8 mouse cellular contexts compared by ENCODE assay signal in the genomic region with DNA sequence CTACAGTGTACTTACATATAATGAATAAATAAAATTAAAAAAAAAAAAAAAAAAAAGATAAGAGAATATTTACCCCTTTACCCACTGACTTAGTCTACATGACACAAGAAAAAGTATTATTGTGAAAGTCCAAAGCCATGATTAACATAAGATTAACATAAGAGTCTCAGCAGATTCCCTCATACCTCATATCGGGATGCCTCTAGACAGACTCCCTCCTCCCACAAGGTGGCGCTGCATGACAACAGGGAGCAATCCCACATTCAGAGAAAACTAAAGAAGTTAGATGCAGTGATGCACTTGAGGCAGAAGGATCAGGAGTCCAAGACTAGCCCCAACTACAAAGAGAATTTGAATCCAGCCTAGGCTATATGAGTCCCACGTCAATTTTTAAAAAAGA. TPM values are rescaled to one million over a fixed set of nuclear protein-coding genes. Genes with fewer than 3 reads are reported as not detected.
A peak's percentile ranks its signal among the peaks of the same experiment; 100 is the strongest.
DNase-seq lines count a peak whose midpoint lies in the region; ATAC-seq and TF ChIP-seq lines count a peak whose summit lies in the region.

No protein-coding gene starts in this region.

- H3K9ac ChIP-seq in CH12.LX (ENCODE audit: insufficient read depth, low read depth), result no peak overlapping the region
- no peak overlapping the region for H3K9ac ChIP-seq in heart, embryonic 16.5 days (ENCODE audit: low read length)
- H3K9ac ChIP-seq in liver, postnatal 0 days (replicated peaks), result no peak overlapping the region

- H3K9me3 ChIP-seq in CH12.LX (replicated peaks; ENCODE audit: low read length), result no peaks in the 10 kb centered on the region
- no peaks in the 10 kb centered on the region for H3K9me3 ChIP-seq in heart, embryonic 16.5 days (replicated peaks; ENCODE audit: control insufficient read depth, low read length)
- H3K9me3 ChIP-seq in liver, postnatal 0 days (ENCODE audit: low read length), result no peaks in the 10 kb centered on the region

- no peak overlapping the region for H3K4me3 ChIP-seq in CH12.LX (replicated peaks in 1 of 3; ENCODE audit: low read depth in 2 of 3, low read length in 2 of 3, poor library complexity in 1 of 3)
- H3K4me3 ChIP-seq in heart, embryonic 16.5 days (ENCODE audit: low read length), result no peak overlapping the region
- H3K4me3 ChIP-seq in liver, postnatal 0 days (ENCODE audit: low read depth, low read length), result no peak overlapping the region

- H3K79me2 ChIP-seq in CH12.LX (replicated peaks; ENCODE audit: control insufficient read depth, extremely low read depth, insufficient read depth, poor library complexity, severe bottlenecking), result no peaks in the 10 kb centered on the region

- 18% methylated on average over 3 of the region's 3 CpGs for WGBS in heart, embryonic 16.5 days
- WGBS in liver, postnatal 0 days (ENCODE audit: insufficient replicate concordance), result 15% methylated on average over 3 of the region's 3 CpGs

- TF ChIP-seq EP300 in CH12.LX (IDR thresholded peaks at IDR 0.05; ENCODE audit: low read length), result no peak
- TF ChIP-seq EP300 in liver, postnatal 0 days (IDR thresholded peaks at IDR 0.05; ENCODE audit: low read depth), result no peak

- H3K4me1 ChIP-seq in CH12.LX (ENCODE audit: control insufficient read depth in 1 of 2, insufficient read depth in 2 of 2), result peaks cover 0 to 11% of the 10 kb centered on the region in 2 experiments; a peak in 2 of 4 replicates
- H3K4me1 ChIP-seq in heart, embryonic 16.5 days (ENCODE audit: control insufficient read depth, insufficient read depth, low read length), result peaks cover 15% of the 10 kb centered on the region
- H3K4me1 ChIP-seq in liver, postnatal 0 days (ENCODE audit: insufficient read depth), result no peaks in the 10 kb centered on the region; the same call in 1 of the 2 replicates

- peak; percentile 71 to 98 for TF ChIP-seq CTCF in CH12.LX (conservative IDR thresholded peaks at IDR 0.05 in 1 of 2, IDR thresholded peaks at IDR 0.05 in 1 of 2; ENCODE audit: low read depth in 2 of 2, low read length in 2 of 2)
- peak; percentile 97 for TF ChIP-seq CTCF in liver, postnatal 0 days (IDR thresholded peaks at IDR 0.05; ENCODE audit: low read depth)

- in situ Hi-C loops in CH12.LX (cut with MboI; ENCODE audit: low pct_ligation_motif_present, low pct_unique_long_range_greater_than_20kb, low sequenced_read_pairs), result loop anchor here (10.0 kb wide), 1 partner anchor 143 kb away; no protein-coding TSS in a partner anchor

- peak; percentile 98 for TF ChIP-seq RAD21 in CH12.LX (IDR thresholded peaks at IDR 0.05; ENCODE audit: low read depth, low read length)

- peak; percentile 83 for DNase-seq in CH12.LX (ENCODE audit: extremely low read depth)
- peak; percentile 91 for DNase-seq in brain, adult 2 months (ENCODE audit: low read depth, low spot score)
- DNase-seq in kidney, postnatal 10 days, result peak; percentile 93
- peak; percentile 90 for DNase-seq in liver, postnatal 0 days
- peak; percentile 55 to 90 for DNase-seq in thymus, postnatal 10 days (ENCODE audit: low spot score in 2 of 2)

- no peak overlapping the region for H3K4me2 ChIP-seq in CH12.LX (ENCODE audit: insufficient read depth, low read depth, poor library complexity, severe bottlenecking)
- H3K4me2 ChIP-seq in heart, embryonic 16.5 days (ENCODE audit: low read depth, low read length), result no peak overlapping the region
- no peak overlapping the region for H3K4me2 ChIP-seq in liver, postnatal 0 days (ENCODE audit: low read depth, low read length)

- H3K27ac ChIP-seq in CH12.LX (ENCODE audit: insufficient read depth, low read depth), result no peak overlapping the region
- no peak overlapping the region for H3K27ac ChIP-seq in heart, embryonic 16.5 days (ENCODE audit: low read length)
- H3K27ac ChIP-seq in liver, postnatal 0 days (ENCODE audit: low read depth), result no peak overlapping the region

- dilution Hi-C loops in CH12.LX (cut with MboI; ENCODE audit: extremely low pct_ligation_motif_present, extremely low pct_unique_long_range_greater_than_20kb, low sequenced_read_pairs), result no loop called here

- H3K27me3 ChIP-seq in CH12.LX (replicated peaks), result no peaks in the 10 kb centered on the region
- no peaks in the 10 kb centered on the region for H3K27me3 ChIP-seq in heart, embryonic 16.5 days (ENCODE audit: control insufficient read depth, insufficient read depth, low read length)
- no peaks in the 10 kb centered on the region for H3K27me3 ChIP-seq in liver, postnatal 0 days (ENCODE audit: insufficient read depth, low read length)

- H3K36me3 ChIP-seq in CH12.LX (replicated peaks in 1 of 2; ENCODE audit: control insufficient read depth in 1 of 2, insufficient read depth in 1 of 2, low read length in 1 of 2), result no peaks in the 10 kb centered on the region
- H3K36me3 ChIP-seq in heart, embryonic 16.5 days (ENCODE audit: control insufficient read depth, insufficient read depth), result no peaks in the 10 kb centered on the region
- no peaks in the 10 kb centered on the region for H3K36me3 ChIP-seq in liver, postnatal 0 days (replicated peaks; ENCODE audit: insufficient read depth, low read length)

- peak; percentile 72 for ATAC-seq in erythroblast, adult 5-6 weeks (replicated peaks; ENCODE audit: low FRiP score, poor library complexity, severe bottlenecking)
- peak; percentile 34 for ATAC-seq in heart, embryonic 16.5 days (replicated peaks; ENCODE audit: extremely low read depth, insufficient read depth, low FRiP score)
- peak; percentile 73 for ATAC-seq in liver, postnatal 0 days
- ATAC-seq in neutrophil, adult 5-6 weeks (ENCODE audit: extremely low read depth, insufficient number of reproducible peaks, low FRiP score, poor library complexity, severe bottlenecking), result peak; percentile 82

- no peak for TF ChIP-seq POLR2A in CH12.LX (IDR thresholded peaks at IDR 0.05; ENCODE audit: low read depth, low read length)

TF ChIP-seq in CH12.LX, 34 proteins besides CTCF, POLR2A, EP300 and RAD21:
- TF ChIP-seq ZC3H11A (IDR thresholded peaks at IDR 0.05; ENCODE audit: low read depth, low read length), result peak; percentile 93
- TF ChIP-seq SMC3 (IDR thresholded peaks at IDR 0.05; ENCODE audit: low read depth, low read length), result peak; percentile 98
- TF ChIP-seq JUN (IDR thresholded peaks at IDR 0.05; ENCODE audit: insufficient read depth, low read depth, low read length), result no peak
- TF ChIP-seq MAFK (IDR thresholded peaks at IDR 0.05; ENCODE audit: insufficient replicate concordance, low read length), result no peak
- peak; percentile 56; the same call in 1 of the 2 replicates for TF ChIP-seq ZNF384 (IDR thresholded peaks at IDR 0.05; ENCODE audit: low read depth, low read length)
- no peak for TF ChIP-seq ETS1 (conservative IDR thresholded peaks at IDR 0.05; ENCODE audit: low read depth, low read length)
- no peak for TF ChIP-seq PAX5 (IDR thresholded peaks at IDR 0.05; ENCODE audit: low read length)
- peak; percentile 19; the same call in 1 of the 2 replicates for TF ChIP-seq NELFE (IDR thresholded peaks at IDR 0.05; ENCODE audit: low read depth, low read length)
- TF ChIP-seq MAZ (IDR thresholded peaks at IDR 0.05; ENCODE audit: low read depth, low read length), result no peak
- TF ChIP-seq SIN3A (IDR thresholded peaks at IDR 0.05; ENCODE audit: low read length), result no peak

RNA-seq across cellular contexts. Expression of gene Ppp1r13b, which starts 29.7 kb away (rescaled TPM):
- total RNA-seq in CH12.LX (2012; rRNA removed), result 0.64 and 0.76 TPM in 2 replicates
- total RNA-seq in CH12.LX (2014; rRNA removed), result 0.34 and 0.42 TPM in 2 replicates
- 1.3 and 2.0 TPM in 2 replicates for polyA plus RNA-seq in CH12.LX (2012; ENCODE audit: insufficient read length, low read depth)
- 8.3 and 8.6 TPM in 2 replicates for total RNA-seq in erythroblast, adult 5-6 weeks (2015; ENCODE audit: low replicate concordance)
- total RNA-seq in erythroblast, adult 5-6 weeks (2017; ENCODE audit: low replicate concordance), result 13.4 and 20.5 TPM in 2 replicates
- polyA plus RNA-seq in heart, embryonic 16.5 days (2015; fragmentation: Nextera tagmentation; extraction: Ambion mirVana), result 11.2 and 13.6 TPM in 2 replicates
- 4.3 and 4.5 TPM in 2 replicates for polyA plus RNA-seq in liver, postnatal 0 days (2015; fragmentation: Nextera tagmentation; extraction: Ambion mirVana)
- total RNA-seq in neutrophil, adult 5-6 weeks (2017), result 26.1 and 28.2 TPM in 2 replicates

Comparison
In these comparisons a context has a peak if more than half of its experiments do, and no peak if none do; other contexts are left out.
1. RNA of gene Ppp1r13b, which starts 29.7 kb away (total RNA-seq): 26.1 to 28.2 TPM in neutrophil, adult 5-6 weeks and 8.3 to 20.5 TPM in erythroblast, adult 5-6 weeks; 0.34 to 0.76 TPM in CH12.LX; every median in the first group is over 4 times any median in the second.
2. Peak in every context shown above with its lines, with median percentiles within 50 percentile points of each other: DNase-seq and ATAC-seq.